Mouse (Mus musculus) cerebellum, adult 2 months (tissue): ENCODE measurements around the gene Arid1b.

Experiments used
- CTCF ChIP-seq: fragments of 200-500 bp; IDR thresholded peaks from 2 replicates; pipeline ENCODE4 v1.5.1; 2011; ENCODE audit warnings: low read depth, mild to moderate bottlenecking, control low read depth, low read length, moderate library complexity, borderline replicate concordance; ENCODE audit not compliant: insufficient read depth
- POLR2A ChIP-seq: fragments of 200-500 bp; IDR thresholded peaks from 2 replicates; pipeline ENCODE4 v1.6.1; 2011; ENCODE audit warnings: low read length, control low read depth, borderline replicate concordance; ENCODE audit not compliant: insufficient read depth

DNA sequence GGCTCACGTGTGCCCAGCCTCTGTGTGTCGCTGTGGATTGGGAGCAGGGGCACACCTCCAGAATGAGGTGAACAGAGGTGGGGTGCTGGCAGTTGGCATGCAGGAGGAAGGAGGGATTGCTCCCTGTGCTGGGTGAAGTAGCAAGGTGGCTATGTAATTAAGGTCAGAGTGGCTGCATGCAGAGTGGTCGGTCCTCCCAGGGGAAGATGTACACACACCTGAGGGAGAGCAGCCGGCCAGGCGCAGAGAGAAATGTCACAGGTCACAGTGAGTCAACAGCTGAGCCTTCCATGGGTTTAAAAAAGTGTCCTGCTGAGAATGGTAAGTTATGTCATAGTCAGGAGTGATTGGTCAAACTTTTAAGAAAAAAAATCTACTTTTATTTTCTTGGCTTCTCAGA is 14.6 kb downstream of the Arid1b start:
- TF ChIP-seq CTCF (no peak), POLR2A (no peak)
